Mouse (Mus musculus) inflammation-experienced regulatory T-cells, adult 6 months (primary cell): Measurements from ENCODE around the gene Mettl18. TPM values are rescaled to one million over a fixed set of nuclear protein-coding genes. Genes with fewer than 3 reads are reported as not detected.

Source experiments
- polyA plus RNA-seq, 3 experiments: library from polyadenylated mRNA; unstranded; fragments of 100-300 nt; shearing (Covaris generic); gene quantifications; one replicate each; pipeline ENCODE4 v1.2.1; 2017

Mettl18 gene
- polyA plus RNA-seq, 3 experiments from 2014 or later = 14.3 to 26.6 (median 21.3) TPM

Other genes starting within 250 kb of the Mettl18 start
- gene Kifap3, start 215.3 kb upstream of the Mettl18 start, polyA plus RNA-seq = 1 to 10 TPM; 3.2 to 3.4 (median 3.3) TPM
- gene Scyl3, start 65.8 kb upstream of the Mettl18 start, polyA plus RNA-seq = 10 to 100 TPM; 20.6 to 24.9 (median 24.9) TPM
- 10 to 100 TPM in 1 of 3 experiments, 1 to 10 TPM in 2; 3.7 to 15.1 (median 4.7) TPM for gene BC055324, start 93 bp upstream of the Mettl18 start, polyA plus RNA-seq
- gene Sele, start 53.3 kb downstream of the Mettl18 start, polyA plus RNA-seq = under 1 TPM in 1 of 3 experiments, not detected in 2; 0.19 TPM
- gene Sell, start 67.1 kb downstream of the Mettl18 start, polyA plus RNA-seq = 100 to 1,000 TPM in 2 of 3 experiments, 10 to 100 TPM in 1; 60.7 to 367 (median 330) TPM
- gene Selp, start 120.4 kb downstream of the Mettl18 start, polyA plus RNA-seq = 1 to 10 TPM in 2 of 3 experiments, not detected in 1; 1.1 to 3.0 TPM
- not detected for gene F5, start 156.9 kb downstream of the Mettl18 start, polyA plus RNA-seq